Mouse (Mus musculus) neural tube, embryonic 14.5 days (tissue): ENCODE data around the gene Tspan14. TPM values are rescaled to one million over a fixed set of nuclear protein-coding genes. Genes with fewer than 3 reads are reported as not detected.

Source experiments
- ATAC-seq: fragments of 200-750 bp; cut with Nextera tagmentation; 2 replicates; pipeline ENCODE4 v1.8.0; 2017; ENCODE audit warnings: low read depth, mild to moderate bottlenecking, moderate TSS enrichment, moderate library complexity
- H3K27ac ChIP-seq: fragments of 300-500 bp; sonication (generic); 2 replicates; pipeline ENCODE4 v1.5.1; 2014; ENCODE audit warnings: low read depth, mild to moderate bottlenecking, control low read depth, low read length, moderate library complexity, mixed read lengths
- H3K27me3 ChIP-seq: fragments of 300-500 bp; sonication (generic); 2 replicates; pipeline ENCODE4 v1.6.1; 2014; ENCODE audit warnings: low read length; ENCODE audit not compliant: control insufficient read depth, insufficient read depth
- H3K36me3 ChIP-seq: fragments of 300-500 bp; sonication (generic); 2 replicates; pipeline ENCODE4 v1.6.1; 2014; ENCODE audit warnings: low read length, mixed read lengths; ENCODE audit not compliant: control insufficient read depth, insufficient read depth
- H3K4me1 ChIP-seq: fragments of 300-500 bp; sonication (generic); 2 replicates; pipeline ENCODE4 v1.6.1; 2014; ENCODE audit warnings: low read length; ENCODE audit not compliant: control insufficient read depth, insufficient read depth
- H3K4me2 ChIP-seq: fragments of 300-500 bp; sonication (generic); 2 replicates; pipeline ENCODE4 v1.6.1; 2014; ENCODE audit warnings: mild to moderate bottlenecking, low read depth, low read length, control low read depth
- H3K4me3 ChIP-seq: fragments of 300-500 bp; sonication (generic); 2 replicates; pipeline ENCODE4 v1.5.1; 2014; ENCODE audit warnings: low read depth, low read length, control low read depth, mixed read lengths
- H3K9ac ChIP-seq: fragments of 300-500 bp; sonication (generic); replicated peaks from 2 replicates; pipeline ENCODE4 v1.6.1; 2014; ENCODE audit warnings: low read depth, mild to moderate bottlenecking, control low read depth, low read length, mixed read lengths
- H3K9me3 ChIP-seq: fragments of 300-500 bp; sonication (generic); 2 replicates; pipeline ENCODE4 v1.6.1; 2016; ENCODE audit warnings: low read length; ENCODE audit not compliant: control insufficient read depth
- WGBS: fragments of 180-500 bp; shearing (Covaris S2); extraction: QIAGEN DNeasy Blood & Tissue Kit; methylation state at CpG from one replicate; pipeline ENCODE4 v1.1.7; 2014; 5-methylcytosine and 5-hydroxymethylcytosine counted together
- polyA plus RNA-seq: library from polyadenylated mRNA; unstranded; fragments of >200 nt; fragmentation: Nextera tagmentation; extraction: Ambion mirVana; gene quantifications from 2 replicates; pipeline ENCODE4 v1.2.1, GENCODE M21; 2014

Tspan14 gene
- polyA plus RNA-seq, 1 experiment from 2014 or later, result 45.2 TPM

GRCm38 (mm10) chr14:40949730-40950614 is 16.6 kb downstream of the Tspan14 start:
- Histone ChIP-seq H3K36me3 (no peaks in the 10 kb centered on the region), H3K4me3 (no peak overlapping the region), H3K4me2 (no peak overlapping the region), H3K4me1 (peaks cover 16% of the 10 kb centered on the region), H3K9ac (no peak overlapping the region), H3K27ac (no peak overlapping the region), H3K9me3 (no peaks in the 10 kb centered on the region), H3K27me3 (no peaks in the 10 kb centered on the region)
- ATAC-seq, result no peak
- 65% methylated on average over 7 of the region's 7 CpGs for WGBS

- no peak for ATAC-seq
- no peaks in the 10 kb centered on the region for H3K36me3 ChIP-seq
- H3K27me3 ChIP-seq, result no peaks in the 10 kb centered on the region
- H3K9me3 ChIP-seq, result no peaks in the 10 kb centered on the region
- H3K9ac ChIP-seq, result no peak overlapping the region
- no peak overlapping the region for H3K4me2 ChIP-seq
- H3K4me3 ChIP-seq, result no peak overlapping the region
- peak overlapping the region; percentile 18; the same call in 1 of the 2 replicates for H3K27ac ChIP-seq
- WGBS, result 20% methylated on average over 3 of the region's 3 CpGs
- H3K4me1 ChIP-seq, result peaks cover 15% of the 10 kb centered on the region
Measured at GRCm38 (mm10) chr14:40949047-40949446, 17.6 kb downstream of the Tspan14 start.

DNA sequence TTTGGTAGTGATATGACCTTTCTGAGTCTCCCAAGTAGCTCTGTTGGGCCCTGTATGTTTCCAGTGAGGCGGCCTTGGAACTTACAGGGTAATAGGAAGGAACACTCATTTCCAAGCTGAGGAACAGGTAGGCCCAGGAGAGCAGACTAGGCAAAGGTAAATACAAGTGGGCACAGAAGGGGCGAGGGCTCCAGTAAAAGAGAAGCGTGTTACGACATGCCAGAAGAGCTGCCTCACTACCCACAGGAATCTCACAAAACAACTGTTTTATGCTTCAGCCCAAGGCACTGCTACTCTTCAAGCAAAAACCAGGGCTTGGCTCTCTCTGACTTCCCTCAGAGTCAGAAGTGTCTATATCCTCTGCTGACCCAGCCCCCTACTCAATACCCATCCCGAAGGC is 18.1 kb downstream of the Tspan14 start:
- WGBS, result 83% methylated on average over 5 of the region's 5 CpGs
- no peaks in the 10 kb centered on the region for H3K36me3 ChIP-seq

GRCm38 (mm10) chr14:40947431-40948394 is 18.9 kb downstream of the Tspan14 start:
- H3K27me3 ChIP-seq, result no peaks in the 10 kb centered on the region
- H3K4me3 ChIP-seq, result no peak overlapping the region
- H3K36me3 ChIP-seq, result no peaks in the 10 kb centered on the region
- no peak overlapping the region for H3K27ac ChIP-seq
- no peaks in the 10 kb centered on the region for H3K9me3 ChIP-seq
- ATAC-seq, result no peak
- H3K4me2 ChIP-seq, result no peak overlapping the region
- H3K9ac ChIP-seq, result no peak overlapping the region
- WGBS, result 91% methylated on average over 14 of the region's 14 CpGs
- peaks cover 12% of the 10 kb centered on the region for H3K4me1 ChIP-seq

More for the DNA sequence above, 18.1 kb downstream of the Tspan14 start:
- no peaks in the 10 kb centered on the region for H3K27me3 ChIP-seq
- peaks cover 15% of the 10 kb centered on the region for H3K4me1 ChIP-seq
- no peak for ATAC-seq
- H3K9ac ChIP-seq, result no peak overlapping the region
- no peak overlapping the region for H3K4me2 ChIP-seq
- no peaks in the 10 kb centered on the region for H3K9me3 ChIP-seq
- H3K27ac ChIP-seq, result no peak overlapping the region
- no peak overlapping the region for H3K4me3 ChIP-seq

DNA sequence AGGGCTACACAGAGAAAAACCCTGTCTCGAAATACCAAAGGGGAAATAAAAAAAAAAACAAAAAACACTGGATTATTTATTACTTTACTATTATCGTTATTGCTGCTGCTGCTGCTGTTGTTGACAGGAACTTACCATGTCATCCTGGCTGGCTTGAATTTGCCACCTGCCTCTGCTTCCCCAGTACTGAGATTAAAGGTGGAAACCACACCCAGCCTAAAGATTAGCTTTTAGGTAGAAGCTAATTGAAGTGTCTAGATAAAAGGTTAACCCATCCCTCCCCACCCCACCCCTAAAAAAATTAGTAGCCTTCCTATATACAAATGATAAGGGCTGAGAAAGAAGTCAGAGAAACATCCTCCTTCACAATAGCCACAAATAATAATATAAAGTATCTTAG is 22.8 kb downstream of the Tspan14 start:
- no peaks in the 10 kb centered on the region for H3K27me3 ChIP-seq
- H3K4me1 ChIP-seq, result peaks cover under 1% of the 10 kb centered on the region; the same call in 1 of the 2 replicates
- no peak overlapping the region for H3K4me2 ChIP-seq
- no peak overlapping the region for H3K4me3 ChIP-seq
- WGBS, result 82% methylated on average over 2 of the region's 2 CpGs
- no peak overlapping the region for H3K27ac ChIP-seq
- no peak for ATAC-seq
- no peak overlapping the region for H3K9ac ChIP-seq
- no peaks in the 10 kb centered on the region for H3K9me3 ChIP-seq
- H3K36me3 ChIP-seq, result no peaks in the 10 kb centered on the region

DNA sequence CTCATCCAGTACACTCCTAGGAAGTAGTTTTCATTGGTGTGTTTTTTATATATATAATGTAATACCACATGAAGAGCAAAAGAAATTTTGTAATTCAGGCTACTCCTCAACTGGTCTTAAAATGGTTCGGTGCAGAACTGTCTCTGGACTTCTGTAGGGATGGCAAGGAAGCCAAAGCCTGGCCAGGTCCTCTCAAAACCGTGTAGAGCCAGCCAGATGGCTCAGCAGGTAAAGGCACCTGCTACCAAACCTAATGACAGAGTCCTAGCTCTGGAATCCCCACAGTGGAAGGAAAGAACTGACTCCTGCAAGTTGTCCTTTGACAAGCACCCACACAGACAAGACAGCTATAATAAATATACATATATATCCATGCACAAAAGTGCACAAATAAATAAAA is 24.2 kb downstream of the Tspan14 start:
- Histone ChIP-seq H3K27me3 (no peaks in the 10 kb centered on the region), H3K27ac (no peak overlapping the region), H3K4me3 (no peak overlapping the region), H3K9me3 (no peaks in the 10 kb centered on the region), H3K4me2 (no peak overlapping the region), H3K36me3 (no peaks in the 10 kb centered on the region), H3K4me1 (no peaks in the 10 kb centered on the region), H3K9ac (no peak overlapping the region)
- 84% methylated on average over 2 of the region's 2 CpGs for WGBS
- ATAC-seq, result no peak

DNA sequence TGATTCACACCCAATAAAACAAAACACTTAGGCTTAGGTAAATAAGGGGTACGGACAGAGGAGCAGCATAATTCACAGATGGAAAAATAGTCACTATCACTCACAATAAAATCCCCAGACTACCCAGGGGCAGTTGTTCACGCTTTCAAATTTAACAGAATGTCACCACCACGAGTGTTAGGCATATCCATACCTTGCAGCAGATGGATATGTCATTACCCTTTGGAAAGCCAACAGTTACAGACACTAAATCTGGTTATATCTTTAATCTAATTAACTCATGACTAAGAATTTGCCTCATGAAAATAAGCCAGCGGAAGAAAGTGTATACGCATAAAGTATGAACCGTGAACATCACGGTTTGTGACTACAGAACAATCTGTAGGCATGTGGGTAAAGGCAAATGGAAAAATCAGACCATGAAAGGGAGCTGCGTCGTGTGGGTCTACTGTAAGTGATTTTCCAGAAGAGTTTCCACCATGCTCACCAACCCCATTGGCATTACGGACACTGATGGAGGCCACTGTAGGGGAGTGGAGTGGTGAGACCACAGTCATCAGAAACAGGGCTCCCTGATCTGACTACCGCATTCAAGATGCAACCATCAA is 28.1 kb downstream of the Tspan14 start:
- 77% methylated on average over 11 of the region's 11 CpGs for WGBS
- Histone ChIP-seq H3K9me3 (no peaks in the 10 kb centered on the region), H3K27me3 (no peaks in the 10 kb centered on the region), H3K4me1 (no peaks in the 10 kb centered on the region; the same call in 1 of the 2 replicates), H3K4me2 (no peak overlapping the region), H3K4me3 (no peak overlapping the region), H3K9ac (no peak overlapping the region), H3K27ac (no peak overlapping the region), H3K36me3 (no peaks in the 10 kb centered on the region)
- no peak for ATAC-seq

GRCm38 (mm10) chr14:40937052-40937451 is 29.6 kb downstream of the Tspan14 start:
- no peaks in the 10 kb centered on the region for H3K9me3 ChIP-seq
- H3K27me3 ChIP-seq, result no peaks in the 10 kb centered on the region
- H3K4me1 ChIP-seq, result no peaks in the 10 kb centered on the region; the same call in 1 of the 2 replicates
- H3K27ac ChIP-seq, result no peak overlapping the region
- H3K9ac ChIP-seq, result no peak overlapping the region
- WGBS, result 70% methylated on average over 4 of the region's 4 CpGs
- no peak overlapping the region for H3K4me2 ChIP-seq
- ATAC-seq, result no peak
- H3K4me3 ChIP-seq, result no peak overlapping the region
- H3K36me3 ChIP-seq, result no peaks in the 10 kb centered on the region
